ENCODE assay signal across 13 mouse cellular contexts in genomic region chr3:55949994-55950393, GRCm38 (mm10).
"Had no signal": no experiment of that assay in that cellular context is flagged by ENCODE, and none has a peak within 500 bp of the region (broad histone marks: within the 10 kb centered on the region; RNA-seq: fewer than 3 reads in every experiment).

No protein-coding gene starts in this region.

- H3K4me3 ChIP-seq: limb, embryonic 15.5 days; liver, embryonic 12.5 days; midbrain, embryonic 10.5 days had no signal

- H3K27ac ChIP-seq: limb, embryonic 15.5 days; liver, embryonic 12.5 days; midbrain, embryonic 10.5 days had no signal

- H3K9ac ChIP-seq: limb, embryonic 15.5 days; liver, embryonic 12.5 days; lung, embryonic 14.5 days had no signal

- ATAC-seq: liver, embryonic 12.5 days; midbrain, embryonic 16.5 days had no signal

- H3K4me2 ChIP-seq: limb, embryonic 15.5 days; liver, embryonic 12.5 days; lung, embryonic 14.5 days had no signal

- H3K27me3 ChIP-seq: limb, embryonic 15.5 days; liver, embryonic 12.5 days had no signal

- H3K36me3 ChIP-seq: liver, embryonic 12.5 days had no signal

- H3K9me3 ChIP-seq: limb, embryonic 15.5 days; liver, embryonic 12.5 days; midbrain, embryonic 10.5 days had no signal

- DNase-seq: kidney, adult 8-10 months; kidney, postnatal 25 days; layer of hippocampus, postnatal 36 days; lung, embryonic 14.5 days; lung, postnatal 10 days; lung, postnatal 4 days; spleen, adult 18-20 months; thymus, adult 18-20 months; thymus, postnatal 25 days had no signal

- H3K4me1 ChIP-seq: limb, embryonic 15.5 days; liver, embryonic 12.5 days; midbrain, embryonic 10.5 days had no signal
